Comparison of ENCODE assay signal across 17 mouse cellular contexts in genomic region chr2:125489979-125490378, GRCm38 (mm10). TPM values are rescaled to one million over a fixed set of nuclear protein-coding genes. Genes with fewer than 3 reads are reported as not detected.
"Had no signal": no experiment of that assay in that cellular context is flagged by ENCODE, and none has a peak within 500 bp of the region (broad histone marks: within the 10 kb centered on the region; RNA-seq: fewer than 3 reads in every experiment).

No protein-coding gene starts in this region.

- H3K9me3 ChIP-seq: neural tube, embryonic 13.5 days; neural tube, embryonic 15.5 days; stomach, embryonic 15.5 days had no signal

- H3K4me3 ChIP-seq: neural tube, embryonic 13.5 days; neural tube, embryonic 15.5 days; stomach, embryonic 15.5 days had no signal

- H3K4me1 ChIP-seq: neural tube, embryonic 13.5 days; neural tube, embryonic 15.5 days had no signal

- H3K36me3 ChIP-seq: neural tube, embryonic 13.5 days; neural tube, embryonic 15.5 days; stomach, embryonic 15.5 days had no signal

- DNase-seq: retina, postnatal 1 day; right cerebral cortex, adult 18-20 months; right cerebral cortex, postnatal 14 days; right cerebral cortex, postnatal 25 days; right cerebral cortex, postnatal 4 days; spleen, adult 18-20 months; thymus, adult 18-20 months; thymus, adult 2 months; thymus, postnatal 14 days; thymus, postnatal 25 days; thymus, postnatal 36 days; thymus, postnatal 4 days had no signal

- H3K27me3 ChIP-seq: neural tube, embryonic 13.5 days; neural tube, embryonic 15.5 days; stomach, embryonic 15.5 days had no signal

- H3K27ac ChIP-seq: neural tube, embryonic 13.5 days; neural tube, embryonic 15.5 days; stomach, embryonic 15.5 days; stomach, postnatal 0 days had no signal

RNA-seq across cellular contexts. Expression of gene Gm9913, which starts 14.9 kb away (rescaled TPM):
- total RNA-seq: neutrophil, adult 5-6 weeks had no signal
- polyA plus RNA-seq: neural tube, embryonic 13.5 days had no signal
